Mouse (Mus musculus): ENCODE measurements around the gene Tmem116. TPM values are rescaled to one million over a fixed set of nuclear protein-coding genes. Genes with fewer than 3 reads are reported as not detected.

Gene Tmem116
- total RNA-seq, 2 experiments from 2014 or later: 6.6 to 6.9 TPM

DNA sequence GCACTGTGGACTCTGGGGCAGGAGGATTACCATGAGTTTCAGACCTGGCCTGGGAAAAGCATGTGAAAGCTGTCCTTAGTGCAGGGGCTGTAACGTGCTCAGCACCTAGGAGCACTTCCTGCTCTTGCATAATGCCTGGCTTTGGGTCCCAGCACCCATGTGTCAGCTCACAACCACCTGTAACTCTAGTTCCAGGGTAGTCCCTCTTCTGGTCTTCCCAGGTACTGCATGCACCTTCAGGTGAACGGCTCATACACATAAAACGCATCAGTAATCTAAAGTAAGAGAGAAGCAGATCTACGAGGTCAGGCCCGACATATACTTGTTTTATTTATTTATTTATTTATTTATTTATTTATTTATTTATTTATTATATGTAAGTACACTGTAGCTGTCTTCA is 82.8 kb downstream of the Tmem116 start:
- DNase-seq (ENCODE audit: low spot score in 2 of 2): peak in 1 of 2 experiments; percentile 14

DNA sequence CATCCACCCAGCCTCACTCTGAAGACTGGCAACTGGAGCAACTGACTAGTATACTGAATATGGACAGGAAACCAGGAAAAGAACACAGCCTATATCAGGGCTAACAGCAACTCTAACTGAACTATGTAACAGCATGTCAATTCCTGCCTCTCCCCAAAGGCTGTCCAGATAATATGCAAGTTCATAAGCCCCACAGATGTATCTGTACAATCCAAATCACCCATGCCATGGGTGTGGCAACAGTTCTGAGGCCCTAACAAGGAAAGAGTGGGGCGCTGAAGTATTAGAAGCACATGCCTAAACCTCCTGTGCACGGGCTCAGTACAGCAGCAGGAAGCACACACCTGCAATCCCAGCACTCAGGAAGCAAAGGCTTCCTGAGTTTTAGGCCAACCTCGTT is 83.4 kb downstream of the Tmem116 start:
- no peak for DNase-seq (ENCODE audit: low spot score in 2 of 2)

DNA sequence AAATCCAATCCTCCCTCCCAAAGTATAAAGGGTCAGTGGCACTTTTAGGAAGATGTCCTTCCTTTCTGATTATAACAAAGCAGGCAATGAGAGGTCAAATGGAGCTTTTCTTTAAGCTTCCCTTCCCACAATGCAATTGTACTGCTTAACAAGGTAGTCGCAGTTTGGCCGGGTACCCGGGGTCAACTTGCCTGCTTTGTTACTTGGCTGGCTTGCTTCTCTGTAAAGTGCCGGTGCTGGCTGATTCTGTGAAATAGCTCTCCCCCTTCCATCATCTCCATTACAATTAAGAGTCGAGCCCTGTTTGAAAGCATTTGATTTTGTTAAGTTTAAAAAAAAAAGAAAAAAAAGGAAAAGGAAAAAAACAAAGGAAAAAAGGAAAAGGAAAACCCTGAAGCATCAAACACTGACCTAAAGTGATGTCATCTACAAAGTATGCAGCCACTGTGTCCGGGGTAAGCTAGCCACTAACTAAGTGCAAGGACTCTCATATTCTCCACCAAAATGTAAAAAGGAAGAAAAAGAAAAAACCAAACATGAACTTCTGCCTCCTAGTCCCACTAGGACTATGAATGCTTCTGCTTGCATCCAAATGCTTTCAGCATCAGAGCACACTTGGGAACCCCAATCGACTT is 85.3 kb downstream of the Tmem116 start:
- DNase-seq (ENCODE audit: low spot score in 2 of 2): no peak

DNA sequence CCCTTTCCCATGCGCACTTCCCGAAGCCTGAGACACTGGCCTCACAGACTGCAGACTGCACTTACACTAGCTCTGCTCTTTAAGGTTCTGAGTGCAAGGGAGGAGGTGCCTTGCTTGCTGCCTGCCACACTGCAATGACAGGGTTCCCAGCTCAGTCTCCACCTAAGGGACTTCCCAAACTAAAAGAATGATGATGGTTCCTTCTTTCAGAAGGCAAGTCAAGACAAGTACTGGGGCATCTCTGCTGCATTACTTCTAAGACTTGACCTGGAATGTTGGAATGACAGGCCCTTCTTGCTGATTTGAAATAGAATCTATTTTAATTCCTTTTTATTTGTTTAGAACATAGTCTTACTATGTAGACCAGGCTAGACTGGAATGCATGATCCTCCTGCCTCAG is 85.9 kb downstream of the Tmem116 start:
- no peak for DNase-seq (ENCODE audit: low spot score in 2 of 2)

DNA sequence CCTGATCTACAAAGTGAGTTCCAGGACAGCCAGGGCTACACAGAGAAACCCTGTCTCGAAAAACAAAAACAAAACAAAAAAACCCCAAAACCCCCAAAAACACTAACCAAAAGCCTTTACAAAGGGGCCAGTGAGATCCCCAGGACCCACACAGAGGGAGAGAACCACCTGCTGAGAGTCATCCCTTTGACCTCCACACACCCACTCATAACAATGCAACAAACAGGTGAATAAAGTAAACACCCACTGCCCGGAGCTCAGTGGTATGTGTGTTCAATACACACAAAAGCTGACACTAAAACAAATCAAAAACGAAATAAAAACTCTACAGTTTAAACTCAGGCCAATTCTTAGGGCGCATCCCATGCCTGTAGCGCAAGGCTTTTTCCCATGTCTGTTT is 88.4 kb downstream of the Tmem116 start:
- no peak for DNase-seq (ENCODE audit: low spot score in 2 of 2)

DNA sequence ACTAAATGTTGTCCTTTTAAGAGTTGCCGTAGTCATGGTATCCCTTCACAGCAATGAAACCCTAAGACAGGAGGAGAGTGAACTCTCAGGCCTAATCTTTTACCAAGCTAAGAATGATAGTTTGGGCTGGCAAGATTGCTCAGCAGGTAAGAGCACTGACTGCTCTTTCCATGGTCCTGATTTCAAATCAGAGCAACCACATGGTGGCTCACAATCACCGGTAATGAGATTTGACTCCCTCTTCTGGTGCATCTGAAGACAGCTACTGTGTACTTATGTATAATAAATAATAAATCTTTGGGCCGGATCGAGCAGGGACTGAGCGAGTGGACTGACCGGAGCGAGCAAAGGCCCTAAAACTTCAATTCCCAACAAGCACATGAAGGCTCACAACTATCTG is 89.5 kb downstream of the Tmem116 start:
- no peak for DNase-seq (ENCODE audit: low spot score in 2 of 2)

DNA sequence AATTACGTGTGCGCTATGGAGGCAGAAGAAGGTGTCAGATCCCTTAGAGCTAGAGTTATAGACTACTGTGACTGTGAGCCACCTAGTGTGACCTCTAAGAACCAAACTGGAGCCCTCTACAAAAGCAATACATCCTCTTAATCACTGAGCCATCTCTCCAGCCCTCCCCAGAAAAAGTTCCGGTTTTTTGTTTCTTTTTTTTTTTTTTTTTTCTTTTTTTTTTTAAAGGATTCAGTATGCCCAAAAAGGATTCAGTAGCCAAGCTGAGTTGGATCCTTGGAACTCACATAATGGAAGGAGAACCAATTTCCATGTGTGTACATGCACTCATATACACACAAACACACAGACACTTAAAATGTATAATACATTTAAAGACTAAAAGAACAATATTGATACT is 91.7 kb downstream of the Tmem116 start:
- no peak for DNase-seq (ENCODE audit: low spot score in 2 of 2)

DNA sequence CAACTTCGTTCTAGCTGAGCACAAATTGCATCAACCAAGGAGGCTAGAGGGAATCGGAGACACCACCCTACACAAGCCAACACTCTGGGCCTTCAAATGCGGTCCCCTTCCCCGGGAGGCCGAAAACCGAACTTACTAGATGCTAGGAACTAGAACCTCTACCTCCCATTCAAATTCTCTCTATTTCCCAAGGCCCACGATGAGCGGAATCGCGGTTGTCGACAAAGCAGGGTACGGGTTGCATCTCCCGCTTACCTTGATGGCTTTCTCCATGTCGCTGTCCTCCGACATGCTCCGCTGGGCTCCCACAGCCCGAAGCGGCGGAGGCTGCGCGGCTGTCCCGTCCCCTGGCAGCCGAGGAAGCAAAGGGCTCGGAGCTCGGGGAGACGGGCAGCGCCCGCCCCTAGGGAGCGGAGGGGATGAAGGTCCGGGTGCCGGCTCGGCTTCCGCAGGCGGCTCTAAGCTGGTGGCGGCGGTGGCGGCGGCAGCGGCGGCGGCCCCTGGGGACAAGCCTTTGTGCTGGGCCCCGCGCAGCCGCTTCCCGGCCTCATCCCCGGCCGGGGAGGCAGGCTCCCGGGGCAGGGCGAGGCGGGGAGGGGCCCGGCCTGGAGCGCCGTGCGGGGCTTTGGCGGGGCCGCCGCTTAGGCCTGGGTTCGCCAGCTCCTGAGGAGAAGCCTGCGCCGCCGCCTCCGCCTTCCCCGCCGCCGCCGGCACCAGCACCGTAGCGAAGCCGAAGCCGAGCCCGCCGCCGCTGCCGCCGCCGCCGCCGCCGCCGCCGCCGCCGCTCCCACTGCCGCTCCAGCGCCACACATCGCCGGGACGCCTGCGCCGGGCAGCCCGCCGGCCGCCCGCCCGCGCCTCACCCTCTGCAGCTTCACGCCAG is 93.5 kb downstream of the Tmem116 start, which contains the start of the genes Adam1a and Gm42878:
Adam1a (minus strand) TSS at position 573 of the 883 bp plus-strand sequence.
Gm42878 (minus strand) TSS at position 573 of the 883 bp plus-strand sequence.
- peak in 1 of 2 experiments; percentile 9 for DNase-seq (ENCODE audit: low spot score in 2 of 2)

DNA sequence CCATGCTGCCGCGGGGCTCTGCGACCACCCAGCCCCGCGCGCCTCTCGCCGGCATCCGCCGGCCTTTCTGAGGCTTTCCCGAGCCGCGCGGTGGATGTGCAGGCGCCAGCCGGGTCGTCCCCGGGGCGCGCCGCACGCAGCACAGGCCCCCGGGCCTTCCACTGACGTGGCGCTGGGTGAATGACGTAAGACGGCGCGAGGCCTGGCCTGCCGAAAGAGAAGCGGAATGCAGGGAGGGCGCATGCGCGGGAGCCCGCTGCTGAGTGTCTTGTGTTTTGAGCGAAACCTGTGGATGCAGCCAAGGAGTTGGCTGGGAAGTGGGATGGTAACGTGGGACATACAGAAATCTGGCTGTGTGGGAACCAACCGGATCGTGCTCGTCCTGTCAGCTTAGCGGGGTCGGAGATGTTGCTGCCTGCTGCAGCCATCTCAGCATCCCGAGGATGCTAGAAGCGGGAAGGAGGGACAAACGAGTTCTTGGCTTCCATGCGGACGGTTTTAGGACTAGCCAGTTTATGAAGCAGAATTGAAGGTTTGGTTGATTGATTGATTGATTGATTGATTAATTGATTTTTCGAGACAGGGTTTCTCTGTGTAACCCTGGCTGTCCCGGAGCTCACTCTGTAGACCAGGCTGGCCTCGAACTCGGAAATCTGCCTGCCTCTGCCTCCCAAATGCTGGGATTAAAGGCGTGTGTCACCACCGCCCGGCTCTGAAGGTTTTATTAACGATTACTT is 94.3 kb downstream of the Tmem116 start, which contains the start of gene Mapkapk5:
Mapkapk5 (minus strand) TSS at position 113 of the 737 bp plus-strand sequence.
- peak; percentile 96 to 98 for DNase-seq (ENCODE audit: low spot score in 2 of 2)

DNA sequence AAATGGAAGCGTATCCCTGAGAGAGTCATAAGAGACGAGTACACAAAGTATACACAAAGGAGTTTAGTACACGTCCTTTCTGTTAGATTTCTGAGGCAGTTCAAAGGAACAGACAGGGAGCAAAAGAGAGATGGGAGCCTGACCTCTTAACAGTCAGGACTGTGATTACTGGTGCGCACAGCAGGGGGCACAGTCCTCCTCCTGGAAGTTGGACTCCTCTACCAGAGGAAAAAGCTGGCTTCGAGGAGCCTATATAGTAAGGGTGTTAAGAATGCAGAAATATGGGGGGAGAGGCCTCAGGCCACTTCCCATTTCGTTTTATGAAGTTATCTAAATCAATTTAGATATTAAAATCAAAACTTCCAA is 94.8 kb downstream of the Tmem116 start:
- peak; percentile 27 to 35 for DNase-seq (ENCODE audit: low spot score in 2 of 2)

DNA sequence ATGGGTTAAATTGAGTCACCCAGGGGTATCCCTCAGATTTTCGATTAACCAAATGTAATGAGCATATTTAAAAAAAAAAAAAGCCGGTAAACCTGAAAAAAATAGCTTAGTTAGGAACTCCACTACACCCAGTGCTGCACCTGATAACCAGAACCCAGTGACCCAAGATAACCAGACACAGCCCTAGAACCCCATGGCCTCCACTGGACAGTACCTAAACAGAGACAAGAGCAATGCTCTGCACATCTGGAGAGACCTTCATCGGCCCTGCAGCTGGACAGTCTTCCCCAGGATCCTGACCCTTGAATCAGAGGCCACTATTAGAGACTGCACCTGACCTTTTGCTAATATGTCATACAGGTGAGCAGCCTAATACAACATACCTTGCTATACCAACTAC is 95.4 kb downstream of the Tmem116 start:
- no peak for DNase-seq (ENCODE audit: low spot score in 2 of 2)

DNA sequence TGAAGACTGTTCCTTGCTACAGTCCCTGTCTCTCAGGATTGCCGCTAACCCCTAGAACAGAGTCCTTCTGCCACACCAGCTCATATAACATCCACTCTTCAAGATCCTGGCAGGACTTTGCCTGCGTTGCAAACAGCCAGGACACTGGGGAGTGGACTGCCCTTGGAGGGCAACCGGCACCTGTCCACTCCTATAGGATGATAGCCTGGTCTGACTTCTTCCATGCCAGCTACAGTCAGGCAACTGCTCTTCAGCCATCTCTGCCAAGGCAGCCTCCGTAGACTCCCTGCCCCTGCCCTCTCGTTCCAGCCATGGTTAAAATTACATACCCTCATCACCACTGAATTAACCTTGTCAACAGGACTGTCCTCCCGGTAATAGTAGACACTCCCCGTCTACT is 97.5 kb downstream of the Tmem116 start:
- DNase-seq (ENCODE audit: low spot score in 2 of 2): no peak

DNA sequence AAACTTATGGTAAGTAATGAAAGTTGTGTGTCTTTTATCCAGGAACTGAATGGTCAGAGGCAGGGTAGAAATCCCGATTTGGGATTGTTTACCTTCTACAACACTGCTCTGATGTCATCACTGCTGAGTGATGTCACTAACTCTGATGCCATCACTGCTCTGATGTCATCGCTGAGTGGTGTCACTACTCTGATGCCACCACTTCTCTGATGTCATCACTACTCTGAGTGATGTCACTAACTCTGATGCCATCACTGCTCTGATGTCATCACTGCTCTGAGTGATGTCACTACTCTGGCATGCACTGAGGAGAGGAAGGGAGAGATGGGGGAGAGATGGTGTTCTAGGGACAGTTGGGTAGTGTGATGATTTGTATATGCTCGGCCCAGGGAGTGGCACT is 110.7 kb downstream of the Tmem116 start:
- DNase-seq (ENCODE audit: low spot score in 2 of 2): no peak

DNA sequence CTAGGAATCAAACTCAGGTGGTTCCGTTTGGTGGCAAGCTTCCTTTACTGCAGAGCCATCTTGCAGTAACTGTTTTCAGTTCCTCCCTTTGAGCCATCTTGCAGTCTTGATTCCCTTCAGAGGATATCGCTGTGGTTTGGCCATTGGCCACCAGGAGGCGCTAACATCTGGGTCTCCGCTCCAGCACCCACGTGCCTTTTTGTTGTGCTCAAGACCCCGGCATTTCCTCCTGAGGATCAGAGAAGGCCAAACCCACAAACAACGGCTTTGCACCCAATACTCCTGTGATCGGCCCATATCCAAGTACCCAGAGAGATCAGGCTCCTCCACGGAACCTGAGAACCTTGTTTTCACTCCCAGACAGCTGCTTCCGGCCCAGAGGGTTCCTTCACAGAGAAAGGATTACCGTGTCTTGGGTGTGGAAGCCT is 112.8 kb downstream of the Tmem116 start:
- peak; percentile 86 to 87 for DNase-seq (ENCODE audit: low spot score in 2 of 2)

DNA sequence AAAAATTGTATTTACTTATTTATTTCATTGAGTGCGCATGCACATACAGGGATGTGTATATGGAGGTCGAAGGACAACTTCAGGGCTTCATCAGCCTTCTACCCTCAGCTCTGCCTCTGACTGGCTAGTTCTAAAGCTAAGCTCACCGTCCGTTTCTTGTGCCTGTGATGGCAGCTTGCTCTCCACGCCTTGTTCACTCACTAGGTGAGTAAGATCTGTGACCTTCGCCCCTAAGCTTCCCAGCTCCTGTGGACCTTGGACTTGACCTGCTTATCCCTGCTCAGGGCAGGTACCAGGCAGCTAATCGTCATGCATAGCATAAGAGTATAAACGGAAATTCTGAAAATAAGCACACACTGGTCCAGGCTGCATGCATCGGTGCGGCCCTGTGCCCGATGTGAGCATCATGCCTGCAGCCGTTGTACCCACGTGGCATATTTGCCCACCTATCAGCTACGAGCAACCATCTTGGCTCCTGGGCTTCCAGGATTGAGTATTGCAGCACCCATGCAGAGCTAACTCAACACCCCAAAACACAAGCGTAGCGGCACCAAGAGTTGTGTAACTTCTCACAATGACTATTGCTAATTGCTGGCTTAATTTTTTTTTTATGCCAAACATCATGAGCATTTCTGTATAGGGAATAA is 114.5 kb downstream of the Tmem116 start:
- DNase-seq (ENCODE audit: low spot score in 2 of 2): no peak

DNA sequence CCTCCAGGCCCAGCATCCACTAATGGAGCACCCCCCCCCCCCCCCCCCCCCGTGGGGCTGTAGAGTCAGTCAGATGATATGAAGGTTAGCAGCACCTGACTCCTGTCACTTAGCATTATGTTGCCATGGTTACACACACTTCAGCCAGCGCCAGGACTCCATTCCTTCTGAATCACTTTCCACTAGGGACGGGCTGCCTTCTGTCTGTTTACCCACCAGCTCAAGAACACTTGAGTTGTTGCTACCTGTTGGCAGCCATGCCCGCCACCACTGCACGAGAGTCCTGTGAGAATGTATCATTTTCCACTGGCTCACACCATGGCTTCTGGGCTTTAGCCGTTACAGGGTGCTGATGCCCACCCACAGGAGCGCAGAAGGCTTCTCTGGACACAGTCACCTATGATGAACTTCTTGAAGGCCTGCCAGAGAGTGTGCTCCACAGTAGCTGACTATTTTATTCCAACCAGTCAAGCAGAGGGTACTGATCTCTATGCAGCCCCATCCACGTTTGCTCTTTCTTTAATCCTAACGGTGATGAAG is 118.3 kb downstream of the Tmem116 start:
- no peak for DNase-seq (ENCODE audit: low spot score in 2 of 2)

DNA sequence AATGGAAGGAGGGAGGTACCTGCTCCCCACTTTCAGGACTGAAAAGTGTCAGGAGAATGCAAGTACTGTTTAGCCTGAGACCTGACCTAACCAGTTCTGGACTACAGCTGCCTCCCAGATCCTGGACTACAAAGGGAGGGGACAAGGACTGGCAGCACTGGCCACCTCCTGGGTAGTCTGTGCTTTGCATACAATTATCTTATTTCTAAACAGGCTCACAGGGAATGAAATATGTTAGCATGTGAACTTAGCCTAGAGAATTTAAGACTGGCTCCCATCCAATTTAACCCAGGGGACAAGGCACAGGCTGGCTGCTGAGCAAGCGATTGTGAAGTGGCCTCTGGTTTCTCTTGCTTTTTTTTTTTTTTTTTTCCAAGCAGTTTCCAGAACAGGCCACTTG is 119.1 kb downstream of the Tmem116 start:
- no peak for DNase-seq (ENCODE audit: low spot score in 2 of 2)

Measured in left cerebral cortex, adult 18-20 months (tissue).